Mouse (Mus musculus) adrenal gland, adult 10 weeks (tissue): ENCODE results near the gene 2010109A12Rik. TPM values are rescaled to one million over a fixed set of nuclear protein-coding genes. Genes with fewer than 3 reads are reported as not detected.

Source experiments
- polyA plus RNA-seq: library from polyadenylated mRNA; stranded (reverse); fragments of 350-450 nt; fragmentation: Illumina TruSeq; extraction: RNeasy Lipid Tissue Mini Kit (QIAGEN cat#74804); gene quantifications from one replicate; pipeline ENCODE4 v1.2.3, GENCODE M21; 2014; ENCODE audit warnings: low read depth, low replicate concordance

2010109A12Rik gene
- 5.1 TPM for polyA plus RNA-seq

GRCm38 (mm10) chr5:93206109-93207005, at the start of gene 2010109A12Rik, which contains the start of gene Ccni:
Gene 2010109A12Rik, plus strand, starts transcription at chr5:93206518.
Gene Ccni, minus strand, starts transcription at chr5:93206495.

Other genes with a start within 250 kb of the 2010109A12Rik start
- gene Sowahb, start 161.5 kb upstream of the 2010109A12Rik start, polyA plus RNA-seq, result not detected
- 26.3 TPM for gene Sept11, start 113.1 kb upstream of the 2010109A12Rik start, polyA plus RNA-seq
- gene Ccni, start within 50 bp of the 2010109A12Rik start, polyA plus RNA-seq, result 540 TPM
- 63.9 TPM for gene Ccng2, start 60.7 kb downstream of the 2010109A12Rik start, polyA plus RNA-seq